Mouse (Mus musculus): ENCODE data around the gene Asb3. TPM values are rescaled to one million over a fixed set of nuclear protein-coding genes. Genes with fewer than 3 reads are reported as not detected.

Asb3 gene
- total RNA-seq (2021): 1 to 10 TPM; 8.5 to 9.2 TPM
- long read RNA-seq, experiment 1, transcript Asb3-201 (10 exons, 3,228 nt): major isoform, 6 of 10 reads
- long read RNA-seq, experiment 1, partial matches to known transcripts: 0 of 10 reads
- long read RNA-seq, experiment 1, other reads (novel, unspliced or antisense): 4 of 10 reads
- long read RNA-seq, experiment 2, partial matches to known transcripts: 0 of 7 reads
- long read RNA-seq, experiment 2, other reads (novel, unspliced or antisense): 3 of 7 reads

DNA sequence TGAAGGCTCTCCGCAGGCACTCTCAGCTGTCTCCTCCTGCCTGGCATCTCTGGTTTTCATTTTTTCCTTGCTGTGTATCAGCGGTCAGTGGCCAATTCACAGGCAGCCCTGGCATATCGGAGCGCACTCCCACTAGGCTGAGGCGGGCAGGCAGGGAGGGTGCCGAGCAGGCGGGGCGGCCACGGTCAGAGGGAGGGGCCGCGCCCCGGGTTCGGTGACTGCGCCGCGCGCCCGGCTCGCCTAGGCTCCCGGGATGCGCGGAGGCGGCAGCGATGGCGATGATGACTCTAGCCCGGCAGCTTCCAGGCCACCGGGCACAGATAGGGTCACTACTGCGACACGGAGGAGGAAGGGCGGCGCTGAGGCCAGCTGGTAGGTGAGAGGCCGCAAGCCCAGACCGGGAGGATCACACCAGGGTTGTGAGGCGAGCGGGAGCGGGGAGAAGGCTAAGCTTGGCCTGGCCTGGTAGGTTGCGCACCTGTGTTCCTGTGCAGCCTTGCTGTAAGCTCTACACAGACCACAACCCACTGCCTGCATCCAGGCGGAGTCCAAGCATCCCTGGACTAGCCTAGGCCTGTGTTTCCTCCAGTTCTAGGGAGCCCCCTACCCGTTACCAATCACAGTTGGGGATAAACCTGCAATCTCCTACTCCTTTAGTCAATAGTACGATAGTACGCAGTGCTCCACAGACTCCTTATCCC, at the start of gene Asb3, which contains the start of gene Gpr75:
Asb3 (plus strand) TSS at position 246 of the 701 bp plus-strand sequence.
Gpr75 (plus strand) TSS at position 188 of the 701 bp plus-strand sequence.
- DNase-seq: peak; percentile 41 to 45

DNA sequence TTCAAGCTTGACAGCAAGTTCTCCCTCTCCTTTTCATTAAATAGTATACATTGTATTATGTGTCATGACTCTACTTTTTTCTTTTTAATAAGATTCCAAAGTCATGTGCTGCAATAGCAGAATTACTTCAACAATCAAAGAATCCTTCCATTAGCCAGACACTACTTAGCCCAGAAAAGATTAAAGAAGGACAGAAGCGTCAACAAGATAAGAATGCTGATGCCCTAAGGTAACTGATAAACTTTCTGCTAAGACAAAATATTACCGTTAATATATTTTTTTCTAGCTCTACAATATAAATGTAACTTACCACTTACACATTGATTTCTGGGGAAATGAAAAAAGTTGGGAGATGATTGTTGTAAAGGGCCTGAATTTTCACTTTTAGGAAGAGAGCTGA, 46.4 kb upstream of the Asb3 start:
- no peak for DNase-seq

DNA sequence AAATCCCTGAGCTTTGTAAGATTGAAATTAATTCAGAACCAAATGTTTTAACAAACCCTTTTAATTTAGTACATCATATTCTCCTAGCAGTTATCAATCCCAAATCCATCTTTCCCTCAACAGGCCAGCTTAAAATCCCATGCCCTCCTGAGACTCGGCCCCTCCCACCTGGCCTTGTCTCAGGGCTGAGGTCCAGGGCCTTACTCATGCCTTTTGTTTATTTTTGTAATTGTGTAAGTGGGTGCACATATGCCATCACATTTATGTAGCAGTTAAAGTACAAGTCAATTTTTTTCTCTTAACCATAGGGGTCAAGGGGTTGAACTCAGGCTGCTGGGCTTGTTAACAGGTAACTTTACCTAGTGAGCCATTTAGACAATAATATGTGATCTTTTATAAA, 40.9 kb upstream of the Asb3 start:
- no peak for DNase-seq

DNA sequence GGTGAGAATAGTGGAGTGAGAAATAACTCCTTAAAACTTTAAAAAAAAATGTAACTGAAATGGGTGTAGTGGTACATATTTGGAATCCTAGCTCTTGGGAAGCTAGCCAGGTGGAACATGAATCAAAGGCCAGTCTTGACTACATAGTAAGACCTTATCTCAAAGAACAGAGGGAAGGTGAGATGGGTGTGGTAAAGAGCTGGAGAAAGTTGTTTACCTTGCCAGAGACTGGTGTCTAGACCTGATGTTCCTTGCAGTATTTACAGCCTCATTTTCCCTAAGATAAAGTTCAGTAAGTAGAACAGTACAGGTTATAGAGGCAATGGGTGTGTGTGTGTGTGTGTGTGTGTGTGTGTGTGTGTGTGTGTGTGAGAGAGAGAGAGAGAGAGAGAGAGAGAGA, 12.8 kb upstream of the Asb3 start:
- no peak for DNase-seq

DNA sequence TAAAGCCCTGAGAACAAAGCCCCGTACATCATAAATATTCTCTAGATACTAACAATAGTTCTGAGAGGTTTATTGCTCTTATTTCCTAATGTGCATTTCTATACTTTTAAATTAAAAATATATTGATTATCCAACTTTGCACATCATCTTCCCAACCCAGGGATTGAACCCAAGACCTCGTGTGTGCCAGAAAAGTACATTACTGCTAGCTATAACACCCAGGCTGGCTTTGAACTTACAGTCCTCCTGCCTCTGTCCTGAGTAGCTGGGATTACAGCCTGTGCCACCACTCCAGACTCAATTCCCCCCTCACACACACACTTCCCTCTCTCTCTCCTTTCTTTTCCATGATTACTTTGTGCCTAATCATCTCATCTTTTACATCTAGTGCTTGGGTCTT, 2.9 kb downstream of the Asb3 start:
- no peak for DNase-seq

DNA sequence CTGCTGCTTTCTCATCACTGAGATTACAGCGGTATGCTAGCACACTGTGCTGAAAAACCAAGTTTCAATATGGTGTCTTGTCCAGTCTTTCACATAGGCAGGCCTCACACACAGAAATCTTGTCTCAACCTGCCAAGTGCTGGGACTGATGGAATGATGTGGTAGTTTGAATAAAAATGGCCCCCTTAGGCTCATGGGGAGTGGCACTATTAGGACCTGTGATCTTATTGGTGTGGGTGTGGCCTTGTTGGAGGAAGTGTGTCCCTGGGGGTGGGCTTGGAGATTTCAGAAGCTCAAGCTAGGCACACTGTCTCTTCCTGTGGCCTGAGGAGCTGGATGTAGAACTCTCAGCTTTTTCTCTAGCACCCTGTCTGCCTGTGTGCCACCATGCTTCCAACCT, 11.0 kb downstream of the Asb3 start:
- DNase-seq: no peak

DNA sequence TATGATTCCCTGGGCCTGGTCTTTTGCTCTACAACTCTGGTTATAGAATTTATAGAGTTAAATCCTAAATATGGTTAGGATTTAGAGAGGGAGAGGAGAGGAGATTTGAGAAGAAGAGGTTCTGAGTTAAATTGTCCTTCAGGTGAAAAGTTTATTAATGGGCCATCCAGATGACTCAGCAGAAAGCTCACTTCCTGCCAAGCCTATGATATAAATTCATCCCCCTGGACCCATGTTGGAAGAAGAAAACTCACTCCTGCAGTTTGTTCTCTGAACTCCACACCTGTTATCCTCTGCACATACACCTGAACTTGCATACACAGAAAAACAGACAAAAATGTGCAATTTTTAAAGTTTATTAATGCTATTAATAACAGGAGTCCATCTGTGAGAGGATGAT, 14.1 kb downstream of the Asb3 start:
- DNase-seq: no peak

DNA sequence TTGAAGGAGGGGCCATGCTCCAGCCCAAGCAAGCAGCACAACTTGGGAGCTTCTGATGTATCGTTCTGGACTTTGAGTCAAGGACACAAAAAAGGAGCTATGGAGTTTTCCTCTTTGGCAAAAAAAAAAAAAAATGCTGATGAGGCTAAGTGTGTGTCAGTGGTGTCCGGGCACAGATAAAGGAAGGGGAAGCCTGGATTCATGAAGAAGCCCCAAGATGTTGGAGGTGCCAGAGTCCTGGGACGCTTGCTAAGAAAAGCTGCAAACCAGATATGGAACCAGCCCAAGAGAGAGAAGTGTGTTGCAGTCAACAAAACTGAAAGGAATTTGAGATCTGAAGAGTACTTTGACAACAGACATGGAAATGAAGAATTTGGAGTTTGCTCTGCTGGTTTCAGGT, 27.1 kb downstream of the Asb3 start:
- DNase-seq: no peak

DNA sequence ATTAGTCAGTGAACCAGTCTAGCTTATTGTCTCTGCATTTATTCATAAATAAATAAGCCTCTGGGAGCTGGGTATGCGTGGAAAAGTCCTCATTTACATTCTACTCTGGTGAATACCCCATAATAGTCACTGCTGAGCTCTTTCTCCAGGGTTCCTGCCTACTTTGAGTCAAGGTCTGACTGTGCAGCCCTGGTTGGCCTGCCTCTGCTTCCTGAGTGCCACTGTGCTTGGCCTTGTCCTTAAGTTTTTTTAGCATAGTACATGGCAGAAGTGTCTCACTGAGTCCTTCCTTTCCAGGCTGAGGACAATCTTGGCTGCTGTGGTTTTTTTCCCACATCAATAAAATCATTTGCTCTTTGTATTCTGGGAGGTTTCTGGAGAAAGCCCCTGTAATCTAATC, 35.4 kb downstream of the Asb3 start:
- DNase-seq: no peak

DNA sequence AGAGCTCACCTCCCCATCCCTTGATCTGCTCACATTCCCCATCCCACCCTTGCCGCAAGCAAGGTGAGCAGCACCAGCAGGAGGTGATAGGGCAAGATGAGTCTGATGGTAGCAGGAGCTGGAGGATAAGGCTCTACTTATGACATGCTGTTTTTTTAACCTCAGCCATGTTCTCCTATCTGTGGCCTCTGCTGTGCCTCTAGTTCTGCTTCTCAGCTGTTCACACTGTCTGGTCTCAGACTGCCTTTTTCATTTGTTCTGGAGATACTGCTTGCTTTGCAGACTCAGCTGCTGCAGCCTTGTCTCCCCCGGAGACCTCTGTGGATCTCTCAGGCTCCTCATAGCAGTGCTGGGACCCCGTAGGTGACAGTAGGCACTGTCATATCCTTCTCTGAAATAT, 38.1 kb downstream of the Asb3 start:
- no peak for DNase-seq

DNA sequence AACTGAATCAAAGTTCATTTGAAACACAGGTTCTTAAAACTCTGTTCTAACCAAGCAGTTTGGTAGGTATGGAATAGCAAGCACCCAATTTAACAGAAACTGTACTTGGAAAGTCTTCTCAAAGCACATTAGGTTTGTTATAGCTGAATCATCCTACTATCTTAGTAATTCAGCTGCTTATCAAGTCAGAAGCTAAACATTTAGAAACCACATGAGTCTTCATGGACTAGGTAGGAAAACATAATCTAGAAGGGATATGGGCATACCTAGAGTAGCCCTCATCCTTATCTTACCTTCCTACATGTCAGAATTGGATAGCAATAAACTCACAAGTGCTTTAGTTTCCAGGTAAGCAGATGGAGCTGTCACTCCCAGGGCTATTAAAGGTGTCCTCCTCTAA, 42.9 kb downstream of the Asb3 start:
- DNase-seq: no peak

DNA sequence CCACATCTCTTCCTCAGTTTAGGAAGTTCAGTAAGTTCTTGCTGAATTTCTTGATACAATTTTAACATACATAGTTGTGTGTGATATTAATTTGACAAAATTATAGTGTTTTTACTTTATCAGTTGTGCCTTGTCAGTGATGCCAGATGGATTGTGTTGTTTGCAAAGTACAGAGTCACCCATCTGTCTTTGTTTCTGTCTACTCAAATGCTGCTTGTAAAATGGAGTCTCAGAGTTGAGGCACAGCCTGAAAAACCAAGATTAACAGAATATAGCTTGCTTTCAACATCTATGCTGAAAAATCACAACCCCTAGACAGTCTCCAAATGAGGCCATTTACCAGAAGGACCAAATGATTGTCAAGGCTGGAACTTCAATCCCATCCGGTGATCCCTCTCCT, 43.3 kb downstream of the Asb3 start:
- no peak for DNase-seq

DNA sequence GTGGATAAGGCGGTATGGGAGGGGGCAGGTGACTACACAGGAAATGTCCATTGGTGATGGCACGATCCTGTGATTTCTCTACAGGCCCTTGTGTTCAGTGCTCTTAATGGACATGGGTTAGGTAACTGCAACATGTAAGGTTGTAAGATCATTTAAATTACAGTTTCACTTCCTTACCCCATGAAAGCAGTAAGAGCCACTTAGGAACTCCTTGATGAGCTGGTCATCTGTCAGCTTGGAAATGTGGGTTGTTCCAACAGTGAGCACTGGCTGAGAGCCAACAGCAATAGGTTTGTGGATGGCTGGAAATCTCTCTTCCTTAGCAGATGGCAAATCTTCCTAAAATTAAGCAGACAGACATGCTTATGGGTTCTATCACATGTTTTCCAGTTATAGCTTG, 58.3 kb downstream of the Asb3 start:
- DNase-seq: no peak

DNA sequence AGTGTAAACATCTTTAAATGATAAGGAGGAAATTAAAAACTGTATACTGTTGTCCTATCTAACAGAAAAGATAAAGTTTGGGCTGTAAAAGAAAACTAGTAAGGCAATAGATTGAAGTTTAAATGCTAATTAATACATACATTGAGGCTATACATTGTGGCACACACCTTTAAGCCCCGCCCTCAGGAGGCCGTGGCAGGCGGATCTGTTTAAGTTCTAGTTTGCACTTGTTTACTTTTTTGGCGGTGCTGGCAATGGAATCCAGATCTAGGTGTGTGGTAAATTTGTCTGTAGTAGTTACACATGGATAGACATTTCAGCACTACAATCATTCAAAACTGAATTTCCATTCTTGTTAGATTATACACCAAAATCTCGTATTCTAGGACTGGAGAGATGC, 67.6 kb downstream of the Asb3 start:
- no peak for DNase-seq

DNA sequence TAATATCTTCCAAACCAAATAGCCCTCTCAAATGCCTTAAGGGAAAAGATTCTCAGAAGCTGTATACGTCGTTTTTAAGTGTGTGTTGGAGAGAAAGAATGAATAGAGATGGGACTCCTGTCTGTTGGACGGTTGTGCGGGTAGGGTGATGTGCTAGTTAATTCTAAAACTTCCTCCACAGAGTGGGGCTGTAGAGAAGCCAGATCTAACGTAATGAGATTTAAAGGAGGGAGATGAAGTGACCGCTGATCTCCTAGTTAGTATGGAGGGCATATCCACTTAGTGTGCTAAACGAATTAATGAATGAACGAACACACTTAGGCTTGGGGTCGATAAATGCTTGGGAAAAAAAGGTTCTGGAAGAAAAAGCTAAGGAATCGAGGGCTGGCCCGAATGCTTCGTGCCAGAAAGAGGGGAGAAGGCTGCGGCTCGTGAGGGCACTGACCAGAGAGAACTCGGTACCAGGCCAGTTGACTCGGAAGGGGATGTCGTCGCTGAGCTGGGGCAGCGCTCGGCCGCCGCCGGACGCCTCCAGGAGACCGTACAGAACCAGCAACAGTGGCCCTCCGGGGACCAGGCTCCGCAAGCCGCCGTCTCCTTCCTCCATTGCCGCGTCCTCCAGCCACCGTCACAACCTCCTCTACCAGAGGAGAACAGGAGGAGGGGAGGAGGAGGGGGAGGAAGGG, 68.4 kb downstream of the Asb3 start:
- DNase-seq: peak; percentile 54 to 60

DNA sequence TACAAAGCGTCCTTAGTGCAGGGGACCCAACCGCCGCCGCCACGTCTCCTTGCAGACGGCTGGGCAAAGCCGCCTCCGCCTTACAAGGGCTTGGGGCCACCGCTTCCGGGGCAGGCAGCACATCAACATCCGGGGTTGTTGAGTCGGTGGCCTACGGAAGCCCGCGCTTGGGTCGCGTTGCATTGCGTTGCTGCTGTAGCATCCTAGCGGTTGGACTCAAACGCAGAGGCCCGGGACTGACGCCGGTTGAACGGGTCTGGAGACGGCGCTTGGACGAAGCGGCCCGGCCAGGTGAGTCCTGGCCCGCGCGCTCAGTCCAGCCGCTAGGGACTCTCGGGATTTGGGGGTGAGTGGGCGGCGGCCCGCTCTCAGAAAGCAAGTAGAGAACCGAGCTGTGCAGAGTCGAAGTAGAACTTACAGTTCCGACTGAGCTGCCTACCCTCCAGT, 69.1 kb downstream of the Asb3 start, which contains the start of gene Erlec1:
Erlec1 (minus strand) TSS at position 57 of the 447 bp plus-strand sequence.
- DNase-seq: peak; percentile 89 to 92

DNA sequence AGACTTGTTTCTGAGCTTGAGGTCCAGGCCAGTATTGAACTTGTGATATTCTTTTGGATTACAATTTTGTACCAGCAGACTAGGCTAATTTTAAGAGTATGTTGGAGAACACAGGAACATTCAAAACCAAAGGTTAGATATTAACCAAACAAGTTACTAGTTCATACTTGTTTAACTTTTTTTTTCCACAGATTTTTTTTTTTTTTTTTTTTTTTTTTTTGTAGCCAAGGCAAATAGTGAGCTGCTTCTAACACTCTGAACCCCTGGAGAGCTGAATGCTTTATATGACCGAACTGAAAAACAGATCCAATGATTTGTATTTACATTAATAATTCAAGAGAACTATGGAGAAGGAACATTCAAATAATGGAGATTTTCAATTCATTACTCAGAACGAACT, 100.0 kb downstream of the Asb3 start:
- no peak for DNase-seq

DNA sequence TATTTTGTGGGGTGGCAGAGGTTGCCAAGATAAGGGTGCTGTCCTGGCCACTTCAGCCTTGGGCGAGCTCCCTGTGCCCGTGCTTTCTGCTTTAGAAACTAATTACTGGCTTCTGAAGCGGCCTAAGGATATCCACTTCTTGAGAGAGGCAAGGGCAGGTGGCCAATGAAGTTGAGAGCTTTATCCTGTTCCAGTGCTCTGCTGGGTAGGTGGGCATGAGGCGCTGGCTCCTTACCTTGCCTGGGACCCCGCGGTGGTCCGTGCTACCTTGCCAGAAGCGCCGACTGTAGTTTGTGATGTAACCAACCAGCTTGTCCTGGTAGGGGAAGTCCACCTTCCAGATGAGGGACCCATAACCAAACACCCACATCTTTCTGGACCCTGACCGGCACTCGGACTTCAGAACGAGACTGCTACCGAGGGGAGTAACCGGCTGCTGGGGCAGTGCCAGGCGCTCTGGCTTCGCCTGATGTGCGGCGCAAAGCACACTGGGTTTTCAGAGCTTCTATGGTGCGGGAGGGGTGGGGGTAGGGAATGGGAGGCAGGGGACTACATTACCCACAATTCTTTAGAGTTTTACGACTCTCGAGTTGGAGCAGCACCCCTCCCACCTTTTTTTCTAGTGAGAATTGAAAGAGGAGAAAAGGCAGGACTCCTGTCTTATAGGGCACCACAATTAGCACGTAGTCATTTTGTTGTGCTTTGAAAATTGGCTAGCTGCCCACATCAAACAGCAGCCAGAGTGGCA, 100.8 kb downstream of the Asb3 start, which contains the start of gene Chac2:
Chac2 (minus strand) TSS at position 474 of the 748 bp plus-strand sequence.
- DNase-seq: peak; percentile 90

DNA sequence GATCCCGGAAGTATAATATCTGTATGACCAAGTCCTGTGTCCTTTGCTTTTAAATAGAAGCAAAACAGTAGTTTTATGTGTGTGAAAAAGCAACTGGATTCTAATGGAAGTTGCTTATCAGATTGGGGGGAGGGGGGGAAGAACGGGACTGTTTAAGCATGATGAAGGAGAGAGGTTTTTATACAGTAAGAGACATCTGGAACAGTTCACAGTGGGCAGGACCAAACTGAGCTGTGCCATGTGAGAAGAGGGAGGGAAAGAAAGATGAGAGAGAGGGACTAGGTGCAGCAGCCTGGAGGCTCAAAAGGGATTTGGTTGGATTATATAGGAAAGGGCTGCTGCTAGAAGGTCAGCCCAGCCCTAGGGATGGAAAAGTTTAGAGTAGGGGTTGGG, 101.4 kb downstream of the Asb3 start:
- no peak for DNase-seq

DNA sequence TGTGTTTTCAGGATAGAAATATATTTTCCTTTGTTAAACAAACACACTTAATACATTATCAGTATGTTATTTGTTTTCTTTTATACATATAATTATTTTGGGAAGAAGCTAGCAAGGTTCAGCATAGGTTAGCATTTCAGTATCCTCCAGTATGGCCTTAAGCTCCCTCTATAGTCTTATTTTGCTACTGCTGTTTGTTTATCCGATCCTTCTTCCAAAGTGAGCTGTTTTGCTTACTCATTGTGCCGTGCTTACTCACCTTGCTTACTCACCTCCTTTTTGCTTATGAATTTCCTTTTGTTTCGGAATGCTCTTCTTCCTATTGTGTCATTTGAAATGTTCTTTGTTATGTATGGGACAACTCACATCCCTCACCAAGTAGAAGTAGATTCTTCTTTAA, 111.5 kb downstream of the Asb3 start:
- no peak for DNase-seq

DNA sequence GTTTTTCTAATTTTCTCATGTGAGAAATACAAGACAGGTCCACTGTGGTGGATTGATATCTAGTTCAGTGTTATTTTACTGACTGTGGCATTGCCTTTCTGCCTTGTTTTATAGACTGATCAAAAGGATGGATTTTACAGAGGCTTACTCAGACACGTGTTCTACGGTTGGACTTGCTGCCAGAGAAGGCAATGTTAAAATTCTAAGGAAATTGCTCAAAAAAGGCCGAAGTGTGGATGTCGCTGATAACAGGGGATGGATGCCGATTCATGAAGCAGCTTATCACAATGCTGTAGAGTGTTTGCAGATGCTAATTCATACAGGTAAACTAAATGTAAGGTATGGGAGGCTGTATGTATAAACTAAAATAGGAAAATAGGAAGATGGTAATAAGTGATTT, 113.0 kb downstream of the Asb3 start:
- DNase-seq: no peak

DNA sequence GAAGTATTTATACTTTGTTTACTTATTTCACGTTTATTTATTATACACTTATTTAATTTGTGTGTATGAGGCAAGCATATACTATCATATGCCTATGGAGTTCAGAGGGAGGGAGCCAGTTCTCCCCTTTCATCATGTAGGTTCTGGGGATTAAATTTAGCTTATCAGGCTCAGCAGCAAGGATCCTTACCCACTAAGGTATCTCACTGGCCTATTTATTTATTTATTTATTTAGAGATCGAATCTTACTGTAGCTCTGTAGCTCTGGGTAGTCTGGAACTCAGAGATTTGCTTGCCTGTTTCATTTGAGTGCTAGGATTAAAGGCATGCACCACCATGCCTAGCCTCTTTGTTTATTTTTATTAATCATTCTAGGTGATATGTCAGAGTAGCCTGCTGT, 113.5 kb downstream of the Asb3 start:
- no peak for DNase-seq

DNA sequence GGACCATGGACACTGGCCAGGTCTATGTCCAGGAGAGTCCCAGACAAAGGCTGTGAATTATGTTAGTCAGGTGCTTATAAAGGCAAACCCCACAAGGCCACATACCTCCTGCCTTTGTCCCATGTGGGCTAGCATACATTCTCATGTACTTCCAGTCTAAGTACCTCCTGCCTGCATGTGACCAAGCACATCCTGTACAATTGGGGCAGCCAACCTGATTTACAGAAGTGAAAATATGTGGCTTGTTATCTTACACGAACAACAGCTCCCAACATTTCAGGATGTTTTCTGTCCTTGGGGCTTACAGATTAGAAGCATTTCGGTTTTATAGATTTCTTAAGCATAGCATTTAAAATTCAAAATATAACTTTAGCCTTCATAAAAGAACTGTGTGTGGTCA, 114.8 kb downstream of the Asb3 start:
- DNase-seq: no peak
